Mouse (Mus musculus): ENCODE data around the gene Grm7. TPM values are rescaled to one million over a fixed set of nuclear protein-coding genes. Genes with fewer than 3 reads are reported as not detected.
A peak's percentile ranks its signal among the peaks of the same experiment; 100 is the strongest.

The Grm7 gene
- polyA plus RNA-seq, 1 experiment from 2014 or later: 1.4 TPM

DNA sequence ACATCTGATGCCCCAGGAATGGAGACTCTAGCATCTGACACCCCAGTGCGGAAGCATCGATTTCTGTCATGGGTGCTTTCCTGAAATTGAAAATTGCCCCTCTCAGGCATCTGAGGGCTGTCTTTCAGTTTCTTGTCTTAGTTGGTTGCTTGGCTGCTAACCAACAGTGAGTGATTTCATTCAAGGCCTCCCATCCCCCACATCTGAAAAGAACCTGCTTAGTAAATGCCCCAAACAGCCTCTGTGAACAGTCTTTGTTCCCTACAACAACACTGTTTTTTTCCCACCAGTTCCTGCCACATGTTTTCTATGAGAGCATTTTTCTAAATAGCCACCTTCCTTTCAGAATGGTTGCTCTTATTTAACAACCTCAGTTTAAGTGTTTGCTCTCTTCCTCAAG lies 723.6 kb downstream of the Grm7 start:
- no peak overlapping the region for H3K9ac ChIP-seq (replicated peaks)
- H3K36me3 ChIP-seq: no peaks in the 10 kb centered on the region
- 84% methylated on average over 2 of the region's 2 CpGs for WGBS
- no peak overlapping the region for H3K27ac ChIP-seq
- H3K27me3 ChIP-seq: no peaks in the 10 kb centered on the region
- H3K4me1 ChIP-seq (replicated peaks): peaks cover 4% of the 10 kb centered on the region; the same call in 1 of the 2 replicates
- no peak overlapping the region for H3K4me3 ChIP-seq (replicated peaks)
- no peak overlapping the region for H3K4me2 ChIP-seq
- no peak for ATAC-seq (ENCODE audit: insufficient number of reproducible peaks, insufficient read depth, low FRiP score, low TSS enrichment, low read depth)
- H3K9me3 ChIP-seq: no peaks in the 10 kb centered on the region

DNA sequence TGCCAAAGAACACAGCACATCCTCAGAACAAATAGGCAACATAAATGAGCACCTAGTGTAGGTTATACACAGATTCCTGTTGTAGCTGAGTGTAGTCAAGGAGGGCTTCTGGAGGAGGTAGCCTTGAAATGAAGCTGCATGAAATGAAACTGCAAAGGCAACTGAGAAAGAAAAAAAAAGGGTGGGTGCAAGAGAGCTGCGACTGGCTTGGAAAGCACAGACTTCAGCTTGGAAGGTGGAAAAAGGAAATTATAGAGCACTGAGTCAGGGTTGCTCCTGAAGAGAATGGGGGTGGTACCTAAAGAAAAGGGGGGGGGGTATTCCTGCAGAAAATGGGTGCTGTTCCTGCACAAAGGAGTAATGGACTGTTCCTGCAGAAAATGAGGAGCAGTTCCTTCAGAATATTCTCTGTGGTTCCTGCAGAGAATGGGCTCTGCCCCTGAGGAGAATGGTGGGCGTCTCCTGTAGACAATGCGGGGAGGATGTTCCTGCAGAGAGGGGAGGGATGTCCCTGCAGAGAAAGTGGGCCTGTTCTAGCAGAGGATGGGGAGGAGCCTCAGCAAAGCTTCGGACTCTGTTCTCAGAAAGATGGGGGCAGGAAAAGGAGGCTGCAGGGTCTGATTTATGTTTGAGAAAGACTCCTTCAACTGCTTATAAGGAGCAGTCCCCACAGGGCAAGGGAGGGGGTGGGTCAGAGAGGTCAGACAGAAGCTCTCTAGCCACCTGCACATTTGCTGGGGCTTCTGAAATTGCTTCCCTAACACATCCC lies 726.4 kb downstream of the Grm7 start:
- Histone ChIP-seq H3K27me3 (no peaks in the 10 kb centered on the region), H3K4me1 (replicated peaks) (peaks cover 4% of the 10 kb centered on the region; the same call in 1 of the 2 replicates), H3K9me3 (no peaks in the 10 kb centered on the region), H3K27ac (no peak overlapping the region), H3K9ac (replicated peaks) (no peak overlapping the region), H3K4me3 (replicated peaks) (no peak overlapping the region), H3K36me3 (no peaks in the 10 kb centered on the region), H3K4me2 (no peak overlapping the region)
- peak; percentile 37; the same call in 1 of the 2 replicates for ATAC-seq (ENCODE audit: insufficient number of reproducible peaks, insufficient read depth, low FRiP score, low TSS enrichment, low read depth)
- 13% methylated on average over 4 of the region's 4 CpGs for WGBS

DNA sequence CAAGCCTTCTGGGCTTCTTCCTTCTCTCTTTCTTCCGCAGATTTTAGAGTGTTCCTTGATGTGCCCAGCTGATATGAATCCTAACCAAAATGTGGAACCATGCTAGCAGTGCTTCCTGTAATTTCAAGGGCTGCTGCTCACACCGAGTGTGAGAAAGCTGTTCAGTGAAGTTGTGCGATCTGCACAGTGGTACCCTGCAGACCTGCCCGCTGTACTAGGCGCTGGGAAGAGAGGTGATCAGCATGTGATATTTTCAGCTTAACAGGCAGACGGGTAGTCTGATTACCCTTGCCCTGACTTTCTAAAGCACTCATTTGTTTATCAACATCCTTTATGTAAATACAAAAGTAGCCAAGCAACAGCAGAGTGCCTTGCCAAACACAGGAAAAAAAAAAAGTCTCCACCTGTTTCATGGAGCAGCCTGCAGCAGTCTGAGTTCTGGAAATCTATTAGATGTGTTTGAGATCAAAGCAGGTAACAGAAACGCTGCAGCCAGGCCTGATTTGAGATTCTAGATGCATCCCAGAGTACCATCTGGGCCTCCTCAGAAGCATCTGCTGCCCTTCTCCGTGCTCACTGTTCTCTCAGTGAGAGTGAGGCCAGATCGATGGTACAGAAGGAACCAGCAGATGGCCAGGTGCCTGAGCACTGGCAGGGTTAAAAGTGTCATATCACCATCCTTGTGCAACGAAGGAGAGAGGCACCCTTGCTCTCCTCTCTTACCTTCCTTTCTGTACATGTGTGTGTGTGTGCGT lies 727.4 kb downstream of the Grm7 start:
- Histone ChIP-seq H3K36me3 (no peaks in the 10 kb centered on the region), H3K4me1 (replicated peaks) (peaks cover 4% of the 10 kb centered on the region; the same call in 1 of the 2 replicates), H3K9ac (replicated peaks) (no peak overlapping the region), H3K4me2 (no peak overlapping the region), H3K27me3 (no peaks in the 10 kb centered on the region), H3K9me3 (no peaks in the 10 kb centered on the region), H3K27ac (no peak overlapping the region), H3K4me3 (replicated peaks) (no peak overlapping the region)
- WGBS: 48% methylated on average over 11 of the region's 11 CpGs
- ATAC-seq (ENCODE audit: insufficient number of reproducible peaks, insufficient read depth, low FRiP score, low TSS enrichment, low read depth): no peak

DNA sequence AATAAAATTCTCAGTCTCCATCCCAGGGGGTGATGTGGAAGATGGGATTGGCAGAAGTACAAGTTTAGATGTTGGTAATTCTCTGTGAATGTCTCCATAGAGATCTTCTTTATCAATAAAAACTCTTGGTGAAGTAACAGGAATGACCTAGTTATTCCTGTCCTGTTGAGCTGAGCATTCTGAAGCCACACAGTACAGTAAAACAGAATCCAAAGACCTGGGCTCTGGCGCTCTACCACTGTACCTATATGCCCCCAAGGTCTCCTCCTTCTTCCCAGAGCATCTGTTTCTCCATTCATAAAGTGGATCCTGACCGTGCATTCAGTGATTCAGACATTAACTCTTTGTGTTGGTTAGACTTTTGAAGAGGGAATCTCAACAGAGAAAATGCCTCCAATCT lies 735.3 kb downstream of the Grm7 start:
- H3K27me3 ChIP-seq: no peaks in the 10 kb centered on the region
- H3K4me1 ChIP-seq (replicated peaks): no peaks in the 10 kb centered on the region
- no peak overlapping the region for H3K9ac ChIP-seq (replicated peaks)
- no peaks in the 10 kb centered on the region for H3K9me3 ChIP-seq
- 64% methylated on average over 2 of the region's 2 CpGs for WGBS
- H3K36me3 ChIP-seq: no peaks in the 10 kb centered on the region
- no peak overlapping the region for H3K27ac ChIP-seq
- ATAC-seq (ENCODE audit: insufficient number of reproducible peaks, insufficient read depth, low FRiP score, low TSS enrichment, low read depth): no peak
- no peak overlapping the region for H3K4me3 ChIP-seq (replicated peaks)
- no peak overlapping the region for H3K4me2 ChIP-seq

DNA sequence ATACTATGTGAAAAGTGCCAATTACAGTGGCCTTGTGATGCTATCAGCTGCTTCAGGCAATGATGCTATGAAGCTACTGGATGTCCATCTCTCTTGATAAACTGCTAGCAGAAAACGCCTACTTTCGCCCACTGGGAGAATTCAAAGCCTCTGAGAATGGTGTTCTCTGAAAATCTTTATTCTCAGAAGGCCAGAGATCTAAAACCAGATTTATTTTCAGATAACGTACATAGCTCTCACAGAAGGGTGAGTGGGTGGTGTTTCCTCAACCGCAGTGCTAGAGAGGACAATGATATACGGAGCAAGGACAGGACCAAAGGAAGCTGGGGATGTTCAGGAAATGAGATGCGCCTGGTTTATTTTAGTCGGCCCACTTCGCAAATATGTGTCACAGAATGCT lies 763.4 kb downstream of the Grm7 start:
- no peaks in the 10 kb centered on the region for H3K9me3 ChIP-seq
- no peak overlapping the region for H3K4me2 ChIP-seq
- no peaks in the 10 kb centered on the region for H3K36me3 ChIP-seq
- no peak for ATAC-seq (ENCODE audit: insufficient number of reproducible peaks, insufficient read depth, low FRiP score, low TSS enrichment, low read depth)
- no peaks in the 10 kb centered on the region for H3K27me3 ChIP-seq
- no peak overlapping the region for H3K9ac ChIP-seq (replicated peaks)
- H3K4me3 ChIP-seq (replicated peaks): no peak overlapping the region
- H3K4me1 ChIP-seq (replicated peaks): no peaks in the 10 kb centered on the region
- no peak overlapping the region for H3K27ac ChIP-seq
- 72% methylated on average over 8 of the region's 8 CpGs for WGBS

DNA sequence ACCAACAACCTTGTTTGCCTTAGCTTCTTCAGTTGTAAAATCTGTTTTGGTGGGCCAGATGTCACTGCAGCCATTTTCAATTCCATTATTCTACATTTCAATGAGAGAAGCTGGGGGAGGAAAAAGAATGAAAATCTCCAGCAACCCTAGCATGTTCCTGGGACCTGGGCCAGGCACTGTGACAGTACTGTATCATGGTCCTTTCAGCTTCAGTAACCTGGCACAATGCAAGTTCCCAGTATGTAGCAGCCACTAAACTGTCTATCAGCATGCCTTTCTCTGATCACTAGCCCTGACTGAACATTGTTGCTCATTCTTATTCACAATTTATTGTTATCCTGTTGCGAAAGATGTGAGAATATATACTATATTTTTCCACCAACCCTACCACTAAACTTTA lies 779.4 kb downstream of the Grm7 start:
- WGBS: 94% methylated on average over 1 of the region's 1 CpGs

DNA sequence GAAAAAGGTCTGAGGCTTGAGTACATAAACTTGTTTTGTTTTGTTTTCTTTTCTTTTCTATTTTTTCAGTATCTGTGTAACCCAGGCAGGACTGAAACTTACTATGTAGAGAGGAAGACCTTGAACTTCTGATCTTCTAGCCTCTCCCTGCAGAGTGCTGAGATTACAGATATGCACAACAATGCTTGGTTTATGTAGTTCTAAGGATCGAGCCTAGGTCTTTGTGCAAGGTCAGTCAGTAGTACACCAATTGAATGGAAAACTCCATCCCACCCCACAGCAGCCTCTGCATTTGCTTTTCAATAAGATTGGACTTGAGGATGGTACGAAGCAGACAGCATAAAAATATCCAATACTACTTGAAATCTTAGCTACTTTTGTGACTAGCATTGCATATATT lies 800.8 kb downstream of the Grm7 start:
- Histone ChIP-seq H3K9ac (replicated peaks) (no peak overlapping the region), H3K4me2 (no peak overlapping the region), H3K36me3 (no peaks in the 10 kb centered on the region), H3K27ac (no peak overlapping the region), H3K27me3 (no peaks in the 10 kb centered on the region), H3K4me1 (replicated peaks) (no peaks in the 10 kb centered on the region), H3K9me3 (no peaks in the 10 kb centered on the region), H3K4me3 (replicated peaks) (no peak overlapping the region)
- no peak for ATAC-seq (ENCODE audit: insufficient number of reproducible peaks, insufficient read depth, low FRiP score, low TSS enrichment, low read depth)
- WGBS: 88% methylated on average over 2 of the region's 2 CpGs

More for the DNA sequence above, 779.4 kb downstream of the Grm7 start:
- ATAC-seq (ENCODE audit: insufficient number of reproducible peaks, insufficient read depth, low FRiP score, low TSS enrichment, low read depth): no peak
- Histone ChIP-seq H3K9me3 (no peaks in the 10 kb centered on the region), H3K4me3 (replicated peaks) (no peak overlapping the region), H3K27ac (no peak overlapping the region), H3K27me3 (no peaks in the 10 kb centered on the region), H3K36me3 (no peaks in the 10 kb centered on the region), H3K4me2 (no peak overlapping the region), H3K9ac (replicated peaks) (no peak overlapping the region), H3K4me1 (replicated peaks) (no peaks in the 10 kb centered on the region)

DNA sequence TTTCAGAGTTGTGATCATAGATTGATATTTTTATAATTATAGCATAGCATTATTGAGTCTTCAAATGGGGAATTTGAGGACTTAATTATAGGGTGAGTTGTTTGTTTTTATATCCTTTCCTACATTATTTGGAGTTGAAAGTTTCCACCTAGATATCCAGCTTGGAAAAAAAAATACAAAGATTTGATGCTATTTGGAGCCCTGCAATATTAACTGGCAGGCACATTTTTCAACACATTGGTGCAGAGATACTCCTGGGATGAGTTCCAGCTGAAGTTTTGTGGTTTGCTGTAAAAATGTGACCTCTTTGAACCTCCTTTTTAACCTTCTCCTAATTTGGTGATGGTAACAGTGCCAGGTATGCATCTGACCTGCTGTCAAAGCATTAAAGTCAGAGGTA lies 802.5 kb downstream of the Grm7 start:
- no peak overlapping the region for H3K4me3 ChIP-seq (replicated peaks)
- H3K4me1 ChIP-seq (replicated peaks): no peaks in the 10 kb centered on the region
- H3K27ac ChIP-seq: no peak overlapping the region
- no peak for ATAC-seq (ENCODE audit: insufficient number of reproducible peaks, insufficient read depth, low FRiP score, low TSS enrichment, low read depth)
- no peaks in the 10 kb centered on the region for H3K9me3 ChIP-seq
- H3K4me2 ChIP-seq: no peak overlapping the region
- H3K9ac ChIP-seq (replicated peaks): no peak overlapping the region
- no peaks in the 10 kb centered on the region for H3K27me3 ChIP-seq
- H3K36me3 ChIP-seq: no peaks in the 10 kb centered on the region

DNA sequence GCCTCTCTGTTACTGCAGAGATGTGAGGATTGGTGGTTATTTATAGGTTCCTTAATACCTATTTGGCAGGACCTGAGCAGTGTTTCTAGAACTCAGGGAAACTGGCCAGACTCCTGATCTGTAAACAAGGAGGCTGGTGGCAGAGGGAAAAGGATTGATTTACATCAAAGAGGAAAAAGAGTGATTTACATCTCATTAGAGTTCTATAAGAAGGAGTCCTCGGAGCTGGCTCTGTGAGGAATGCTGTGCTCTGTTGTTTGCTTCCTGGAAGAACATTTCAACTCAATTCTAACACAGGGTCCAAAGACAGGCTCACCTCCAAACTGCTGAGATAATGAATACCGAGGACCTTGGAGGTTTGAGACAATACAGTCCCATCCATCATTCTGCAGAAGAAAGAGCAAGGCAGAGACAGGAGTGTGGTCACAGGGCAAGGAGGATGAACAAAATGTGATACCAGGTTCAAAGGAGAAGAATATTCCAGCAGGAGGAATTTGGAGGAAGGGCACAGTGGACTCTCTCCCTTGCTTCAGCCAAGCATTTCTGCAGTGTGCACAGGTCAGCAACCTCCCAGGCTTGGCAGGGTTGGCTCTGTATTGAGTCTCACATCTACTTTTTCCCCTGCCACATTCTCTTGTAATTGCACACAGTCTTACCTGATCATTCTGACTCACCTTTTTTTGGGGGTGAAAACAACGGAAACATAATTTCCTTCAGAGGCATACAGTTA lies 803.8 kb downstream of the Grm7 start:
- H3K9me3 ChIP-seq: no peaks in the 10 kb centered on the region
- H3K4me3 ChIP-seq (replicated peaks): no peak overlapping the region
- H3K27ac ChIP-seq: no peak overlapping the region
- no peaks in the 10 kb centered on the region for H3K27me3 ChIP-seq
- no peak overlapping the region for H3K4me2 ChIP-seq
- WGBS: 33% methylated on average over 3 of the region's 3 CpGs
- no peaks in the 10 kb centered on the region for H3K4me1 ChIP-seq (replicated peaks)
- no peaks in the 10 kb centered on the region for H3K36me3 ChIP-seq
- no peak for ATAC-seq (ENCODE audit: insufficient number of reproducible peaks, insufficient read depth, low FRiP score, low TSS enrichment, low read depth)
- H3K9ac ChIP-seq (replicated peaks): no peak overlapping the region

DNA sequence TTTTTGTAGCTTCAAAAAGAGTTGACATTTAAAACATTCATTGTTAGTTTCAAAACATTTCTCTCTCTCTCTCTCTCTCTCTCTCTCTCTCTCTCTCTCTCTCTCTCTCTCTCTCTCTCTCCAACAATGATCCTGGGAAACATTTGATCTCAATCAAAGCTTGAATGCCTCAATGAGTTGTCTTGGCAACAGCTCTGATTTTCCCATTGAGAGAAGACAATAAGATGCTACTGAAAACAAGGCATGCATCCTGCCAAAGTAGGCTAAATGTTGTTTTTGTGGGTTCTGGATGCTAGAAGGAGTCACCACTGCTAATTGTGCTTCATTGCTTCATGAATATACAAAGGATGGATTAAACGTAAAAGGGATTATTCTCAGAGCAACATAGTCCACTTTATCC lies 836.5 kb downstream of the Grm7 start:
- Histone ChIP-seq H3K4me3 (replicated peaks) (no peak overlapping the region), H3K9ac (replicated peaks) (no peak overlapping the region), H3K27me3 (no peaks in the 10 kb centered on the region), H3K27ac (no peak overlapping the region), H3K4me2 (no peak overlapping the region), H3K9me3 (no peaks in the 10 kb centered on the region), H3K36me3 (no peaks in the 10 kb centered on the region), H3K4me1 (replicated peaks) (no peaks in the 10 kb centered on the region)
- ATAC-seq (ENCODE audit: insufficient number of reproducible peaks, insufficient read depth, low FRiP score, low TSS enrichment, low read depth): no peak
- WGBS: 78% methylated on average over 1 of the region's 1 CpGs

DNA sequence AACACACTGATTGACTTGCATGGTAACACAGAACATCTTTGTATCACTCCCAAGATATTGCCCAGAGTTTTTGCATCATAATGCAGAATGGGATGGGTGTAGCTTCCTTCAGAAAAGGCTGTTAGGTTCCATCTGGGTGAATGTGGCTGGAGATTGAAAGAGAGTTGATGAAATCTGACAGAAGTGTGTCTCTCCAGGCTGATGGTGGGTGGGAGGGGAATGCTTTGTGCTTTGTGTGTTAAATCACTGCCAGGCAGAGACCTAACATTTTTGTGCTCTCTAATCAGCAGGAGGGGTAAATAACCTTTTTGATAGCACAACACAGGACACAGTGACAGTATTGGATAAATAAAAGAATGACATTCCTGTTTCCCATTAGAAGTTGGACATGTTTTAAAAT lies 840.7 kb downstream of the Grm7 start:
- Histone ChIP-seq H3K27ac (no peak overlapping the region), H3K27me3 (no peaks in the 10 kb centered on the region), H3K9me3 (no peaks in the 10 kb centered on the region), H3K36me3 (no peaks in the 10 kb centered on the region), H3K4me2 (no peak overlapping the region), H3K9ac (replicated peaks) (no peak overlapping the region), H3K4me1 (replicated peaks) (no peaks in the 10 kb centered on the region), H3K4me3 (replicated peaks) (no peak overlapping the region)
- ATAC-seq (ENCODE audit: insufficient number of reproducible peaks, insufficient read depth, low FRiP score, low TSS enrichment, low read depth): no peak

Data from limb, embryonic 12.5 days (tissue).